17 mouse cellular contexts compared by ENCODE assay signal in the genomic region with DNA sequence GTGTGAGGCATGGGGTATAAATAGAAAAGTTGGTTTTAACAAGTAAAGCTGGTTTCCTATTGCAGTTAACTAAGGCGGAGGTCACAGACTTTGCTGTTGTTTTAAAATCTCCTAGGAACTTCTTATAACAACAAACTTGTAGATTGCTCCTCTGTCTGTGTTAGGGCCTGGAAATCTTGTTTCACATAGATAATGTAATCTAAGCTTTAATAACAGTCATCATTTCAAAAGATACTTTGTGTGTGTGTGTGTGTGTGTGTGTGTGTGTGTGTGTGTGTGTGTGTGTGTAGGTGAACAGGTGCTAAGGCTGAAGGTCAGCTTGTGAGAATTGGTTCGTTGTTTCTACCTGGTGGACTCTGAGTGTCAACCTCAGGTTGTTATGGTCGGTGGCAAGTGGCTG. TPM values are rescaled to one million over a fixed set of nuclear protein-coding genes. Genes with fewer than 3 reads are reported as not detected.
DNase-seq lines count a peak whose midpoint lies in the region; ATAC-seq and TF ChIP-seq lines count a peak whose summit lies in the region.
"Had no signal": no experiment of that assay in that cellular context is flagged by ENCODE, and none has a peak within 500 bp of the region (broad histone marks: within the 10 kb centered on the region; RNA-seq: fewer than 3 reads in every experiment).

No protein-coding gene starts in this region.

- H3K9ac ChIP-seq in liver, embryonic 11.5 days (ENCODE audit: low read depth, low read length), result peak overlapping the region; percentile 46; the same call in 1 of the 2 replicates
- H3K9ac ChIP-seq in intestine, embryonic 15.5 days, result no peak overlapping the region
- H3K9ac ChIP-seq: limb, embryonic 13.5 days; lung, embryonic 15.5 days; midbrain, embryonic 13.5 days had no signal

- H3K36me3 ChIP-seq in liver, embryonic 11.5 days (ENCODE audit: control insufficient read depth, insufficient read depth, low read length), result peaks cover 3% of the 10 kb centered on the region; the same call in 1 of the 2 replicates
- no peaks in the 10 kb centered on the region for H3K36me3 ChIP-seq in intestine, embryonic 15.5 days
- H3K36me3 ChIP-seq: lung, embryonic 15.5 days; midbrain, embryonic 13.5 days had no signal

- H3K9me3 ChIP-seq in liver, embryonic 11.5 days (ENCODE audit: control insufficient read depth, low read length), result no peaks in the 10 kb centered on the region
- no peaks in the 10 kb centered on the region for H3K9me3 ChIP-seq in intestine, embryonic 15.5 days
- H3K9me3 ChIP-seq: hindbrain, embryonic 13.5 days; lung, embryonic 15.5 days; midbrain, embryonic 13.5 days had no signal

- WGBS in liver, embryonic 11.5 days, result 76% methylated on average over 3 of the region's 3 CpGs
- WGBS in intestine, embryonic 15.5 days, result 64% methylated on average over 3 of the region's 3 CpGs

- H3K27me3 ChIP-seq in liver, embryonic 11.5 days (replicated peaks; ENCODE audit: control insufficient read depth, insufficient read depth, low read length), result no peaks in the 10 kb centered on the region
- no peaks in the 10 kb centered on the region for H3K27me3 ChIP-seq in intestine, embryonic 15.5 days (replicated peaks)
- H3K27me3 ChIP-seq: hindbrain, embryonic 13.5 days; limb, embryonic 13.5 days; lung, embryonic 15.5 days; midbrain, embryonic 13.5 days; Patski had no signal

- H3K4me2 ChIP-seq in liver, embryonic 11.5 days, result no peak overlapping the region
- no peak overlapping the region for H3K4me2 ChIP-seq in intestine, embryonic 15.5 days (replicated peaks)
- H3K4me2 ChIP-seq: hindbrain, embryonic 13.5 days; limb, embryonic 13.5 days; lung, embryonic 15.5 days; midbrain, embryonic 13.5 days had no signal

- H3K4me1 ChIP-seq in liver, embryonic 11.5 days (replicated peaks; ENCODE audit: control insufficient read depth, insufficient read depth, low read length), result peaks cover 11% of the 10 kb centered on the region
- H3K4me1 ChIP-seq in intestine, embryonic 15.5 days (replicated peaks), result peaks cover 11% of the 10 kb centered on the region

- H3K27ac ChIP-seq in layer of hippocampus, adult 2 months, result peak overlapping the region; percentile 11; the same call in 1 of the 2 replicates
- H3K27ac ChIP-seq in liver, embryonic 11.5 days (ENCODE audit: low read depth, low read length), result no peak overlapping the region
- no peak overlapping the region for H3K27ac ChIP-seq in intestine, embryonic 15.5 days
- H3K27ac ChIP-seq: hindbrain, embryonic 13.5 days; limb, embryonic 13.5 days; midbrain, embryonic 13.5 days had no signal

- no peak for ATAC-seq in liver, embryonic 11.5 days (replicated peaks; ENCODE audit: low FRiP score)
- ATAC-seq in megakaryocyte-erythroid progenitor cell, adult 5-6 weeks (replicated peaks; ENCODE audit: low FRiP score, low TSS enrichment, poor library complexity, severe bottlenecking), result 0 out of 2 replicates have a peak, but pooled peaks have one; percentile 14
- no peak for ATAC-seq in intestine, embryonic 15.5 days
- ATAC-seq: midbrain, embryonic 13.5 days; Patski had no signal

- no peak for TF ChIP-seq CTCF in layer of hippocampus, adult 2 months (conservative IDR thresholded peaks at IDR 0.05)

- DNase-seq in layer of hippocampus, adult 2 months (ENCODE audit: low spot score in 2 of 2), result no peak
- no peak for DNase-seq in layer of hippocampus, adult 11-12 months (ENCODE audit: low spot score)
- DNase-seq in adipocyte (ENCODE audit: low spot score), result peak; percentile 59
- no peak for DNase-seq in liver, embryonic 11.5 days (ENCODE audit: low spot score)
- no peak for DNase-seq in right cerebral cortex, postnatal 36 days (ENCODE audit: low spot score in 2 of 2)
- DNase-seq: adrenal gland, postnatal 10 days; cerebellum, adult 18-20 months; cerebellum, postnatal 36 days; kidney, postnatal 36 days had no signal

- no peak overlapping the region for H3K4me3 ChIP-seq in layer of hippocampus, adult 2 months
- H3K4me3 ChIP-seq in liver, embryonic 11.5 days (ENCODE audit: low read depth, low read length), result no peak overlapping the region
- no peak overlapping the region for H3K4me3 ChIP-seq in intestine, embryonic 15.5 days (replicated peaks)
- H3K4me3 ChIP-seq: forebrain, embryonic 10.5 days; hindbrain, embryonic 13.5 days; limb, embryonic 13.5 days; lung, embryonic 15.5 days; midbrain, embryonic 13.5 days had no signal

RNA-seq across cellular contexts. Expression of a gene that starts 5.5 kb away (rescaled TPM):
- total RNA-seq in layer of hippocampus, adult 2 months (2021), result 10 to 100 TPM; 18.5 to 21.1 TPM
- polyA plus RNA-seq in liver, embryonic 11.5 days (2014; fragmentation: Nextera tagmentation; extraction: Ambion mirVana), result 3.9 and 4.2 TPM in 2 replicates
- total RNA-seq in megakaryocyte-erythroid progenitor cell, adult 5-6 weeks (2014; fragmentation: Nextera tagmentation), result 3.7 and 6.3 TPM in 2 replicates
- 0.56 TPM in 1 of 2 replicates, not detected in the other for total RNA-seq in megakaryocyte-erythroid progenitor cell, adult 5-6 weeks (2017)
- 2.4 and 2.7 TPM in 2 replicates for polyA plus RNA-seq in intestine, embryonic 15.5 days (2015; fragmentation: Nextera tagmentation; extraction: Ambion mirVana)

RNA-seq across cellular contexts. Expression of a gene that starts 10.1 kb away (rescaled TPM):
- 100 to 1,000 TPM; 519 to 544 TPM for total RNA-seq in layer of hippocampus, adult 2 months (2021)
- polyA plus RNA-seq in liver, embryonic 11.5 days (2014; fragmentation: Nextera tagmentation; extraction: Ambion mirVana), result 639 and 685 TPM in 2 replicates
- 655 and 828 TPM in 2 replicates for total RNA-seq in megakaryocyte-erythroid progenitor cell, adult 5-6 weeks (2014; fragmentation: Nextera tagmentation)
- total RNA-seq in megakaryocyte-erythroid progenitor cell, adult 5-6 weeks (2017), result 663 and 819 TPM in 2 replicates
- polyA plus RNA-seq in intestine, embryonic 15.5 days (2015; fragmentation: Nextera tagmentation; extraction: Ambion mirVana), result 1,676 and 1,825 TPM in 2 replicates

RNA-seq across cellular contexts. Expression of a gene that starts 21.7 kb away (rescaled TPM):
- 1 to 10 TPM; 5.5 TPM for total RNA-seq in layer of hippocampus, adult 2 months (2021)
- polyA plus RNA-seq in liver, embryonic 11.5 days (2014; fragmentation: Nextera tagmentation; extraction: Ambion mirVana), result 19.1 TPM in 2 replicates
- total RNA-seq in megakaryocyte-erythroid progenitor cell, adult 5-6 weeks (2014; fragmentation: Nextera tagmentation), result 49.7 and 53.8 TPM in 2 replicates
- total RNA-seq in megakaryocyte-erythroid progenitor cell, adult 5-6 weeks (2017), result 59.2 and 66.2 TPM in 2 replicates
- 28.4 and 29.3 TPM in 2 replicates for polyA plus RNA-seq in intestine, embryonic 15.5 days (2015; fragmentation: Nextera tagmentation; extraction: Ambion mirVana)

RNA-seq across cellular contexts. Expression of a gene that starts 43.6 kb away (rescaled TPM):
- 10 to 100 TPM; 12.2 to 14.3 TPM for total RNA-seq in layer of hippocampus, adult 2 months (2021)
- polyA plus RNA-seq in liver, embryonic 11.5 days (2014; fragmentation: Nextera tagmentation; extraction: Ambion mirVana), result 9.9 and 11.1 TPM in 2 replicates
- total RNA-seq in megakaryocyte-erythroid progenitor cell, adult 5-6 weeks (2014; fragmentation: Nextera tagmentation), result 5.6 and 6.7 TPM in 2 replicates
- 8.3 and 10.2 TPM in 2 replicates for total RNA-seq in megakaryocyte-erythroid progenitor cell, adult 5-6 weeks (2017)
- 14.5 and 15.2 TPM in 2 replicates for polyA plus RNA-seq in intestine, embryonic 15.5 days (2015; fragmentation: Nextera tagmentation; extraction: Ambion mirVana)

RNA-seq across cellular contexts. Expression of a gene that starts 45.0 kb away (rescaled TPM):
- 100 to 1,000 TPM; 246 to 255 TPM for total RNA-seq in layer of hippocampus, adult 2 months (2021)
- 59.0 and 59.7 TPM in 2 replicates for polyA plus RNA-seq in liver, embryonic 11.5 days (2014; fragmentation: Nextera tagmentation; extraction: Ambion mirVana)
- total RNA-seq in megakaryocyte-erythroid progenitor cell, adult 5-6 weeks (2014; fragmentation: Nextera tagmentation), result 98.5 and 119 TPM in 2 replicates
- 62.9 and 73.3 TPM in 2 replicates for total RNA-seq in megakaryocyte-erythroid progenitor cell, adult 5-6 weeks (2017)
- 62.5 TPM in 2 replicates for polyA plus RNA-seq in intestine, embryonic 15.5 days (2015; fragmentation: Nextera tagmentation; extraction: Ambion mirVana)

Comparison
In these comparisons a context has a peak if more than half of its experiments do, and no peak if none do; other contexts are left out.
1. RNA of a gene that starts 21.7 kb away (total RNA-seq): 49.7 to 66.2 TPM in megakaryocyte-erythroid progenitor cell, adult 5-6 weeks; 5.5 TPM in layer of hippocampus, adult 2 months; every median in the first group is over 4 times any median in the second.